Mouse (Mus musculus): Measurements from ENCODE around the gene Eif5a.

Eif5a gene

GRCm38 (mm10) chr11:69870289-69871069, 51.3 kb downstream of the Eif5a start:
- DNase-seq, result no peak

GRCm38 (mm10) chr11:69867335-69867734, 54.4 kb downstream of the Eif5a start:
- no peak for DNase-seq

All from right cerebral cortex, postnatal 25 days (tissue).